Mouse (Mus musculus) induced T-regulatory cell, adult 2 months (primary cell): Measurements from ENCODE around the gene Tigar.

Experiments used
- DNase-seq: peaks from one replicate; pipeline ENCODE4 v3.0.0-alpha.2; 2012; ENCODE audit warnings: low read depth

Tigar gene

DNA sequence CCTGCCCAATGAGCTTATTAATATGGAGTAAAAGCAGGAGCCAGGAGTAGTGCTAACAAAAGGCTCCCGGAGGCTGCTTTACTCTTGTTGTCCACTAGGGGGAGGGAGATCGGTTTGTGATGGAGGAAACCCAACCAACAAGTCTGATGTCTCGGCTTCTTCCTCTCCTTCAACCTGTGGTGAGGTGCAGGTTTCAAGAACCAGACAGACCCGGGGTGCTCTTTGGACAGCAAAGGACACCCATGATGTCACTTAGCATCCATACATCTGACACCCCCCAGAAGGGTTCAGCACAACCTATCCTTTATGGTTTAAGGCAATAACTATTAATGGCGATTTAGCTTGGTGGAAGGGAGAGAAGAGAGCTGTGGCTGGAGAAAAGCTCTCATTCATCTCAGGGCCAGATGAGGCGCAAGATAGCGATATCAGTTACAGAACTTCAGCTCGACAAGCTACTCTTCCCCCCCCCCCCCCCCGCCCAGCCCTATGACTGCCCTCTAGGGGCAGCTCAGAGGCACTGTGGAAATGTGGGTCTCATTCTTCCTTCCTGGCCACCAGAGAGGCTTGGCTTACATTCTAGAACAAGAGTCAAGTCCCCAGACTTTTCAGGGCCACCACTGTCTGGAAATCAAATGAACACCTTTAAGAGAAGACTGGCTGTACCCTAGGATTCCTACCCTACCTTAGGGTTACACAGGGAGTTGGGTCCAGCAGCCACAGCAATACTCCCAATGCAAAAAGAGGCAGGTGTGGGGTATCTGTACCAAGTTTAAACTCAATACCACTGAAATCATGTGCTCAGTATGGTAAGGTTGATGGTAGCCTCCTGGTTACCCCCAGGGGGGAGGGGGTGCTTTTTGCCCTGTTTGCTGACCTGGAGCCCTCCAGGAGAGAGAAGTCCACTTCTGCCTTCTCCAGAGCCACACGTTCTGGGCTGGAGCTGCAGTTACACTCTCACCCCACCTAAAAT, 33.1 kb upstream of the Tigar start:
- DNase-seq, result peak; percentile 91

DNA sequence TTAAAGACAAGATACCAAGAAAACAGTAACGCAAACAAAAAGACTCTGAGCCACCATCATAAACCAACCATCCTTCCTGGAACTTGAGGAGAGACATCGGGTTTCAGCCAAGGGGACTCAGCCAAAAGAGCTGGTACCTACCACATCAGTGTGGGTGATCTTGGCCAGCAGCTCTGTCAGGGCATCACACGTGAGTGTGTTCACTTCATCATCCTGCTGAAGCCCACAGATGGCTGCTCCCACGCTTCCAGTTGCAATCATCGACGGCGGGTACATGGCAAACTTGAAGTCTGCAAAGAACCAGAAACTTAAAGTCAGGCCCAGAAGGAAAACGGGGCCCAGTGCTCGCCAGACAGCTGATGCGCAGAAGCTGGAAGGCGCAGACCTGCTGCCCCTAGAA, 29.6 kb upstream of the Tigar start:
- DNase-seq, result no peak

DNA sequence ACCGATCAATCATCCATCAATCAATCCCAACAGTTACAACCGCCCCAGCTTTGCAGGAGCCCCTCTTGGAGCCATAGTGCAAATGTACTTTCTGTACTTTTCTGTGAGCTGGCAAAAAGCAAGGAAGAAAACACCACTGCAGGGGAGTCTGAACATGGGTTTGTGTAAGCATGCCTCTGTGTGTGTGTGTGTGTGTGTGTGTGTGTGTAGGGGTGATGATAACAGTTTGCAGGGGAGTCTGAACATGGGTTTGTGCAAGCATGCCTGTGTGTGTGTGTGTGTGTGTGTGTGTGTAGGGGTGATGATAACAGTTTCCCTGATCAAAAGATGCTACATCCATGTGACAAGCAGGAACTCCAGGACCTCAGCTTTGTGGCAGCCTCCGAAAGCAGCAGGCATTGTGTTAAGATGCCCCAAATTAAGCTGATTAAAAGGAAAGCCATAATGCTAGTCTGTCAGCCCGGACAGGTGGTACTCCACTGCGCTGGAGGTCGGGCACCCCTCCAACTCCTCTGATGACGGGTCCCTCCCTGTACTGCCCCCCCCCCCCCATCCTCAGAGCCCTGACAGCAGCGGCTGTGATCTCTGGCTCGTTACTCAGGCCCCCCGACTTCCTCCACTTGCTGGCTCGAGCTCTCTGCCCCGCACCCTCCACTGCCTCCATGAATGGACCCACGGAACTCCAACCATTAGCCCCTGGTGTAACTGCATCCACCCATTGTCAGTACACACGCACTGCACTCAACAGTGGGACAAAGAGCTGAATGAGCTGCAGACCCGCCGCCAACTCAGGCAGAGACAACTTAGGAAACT, 24.3 kb upstream of the Tigar start:
- no peak for DNase-seq

DNA sequence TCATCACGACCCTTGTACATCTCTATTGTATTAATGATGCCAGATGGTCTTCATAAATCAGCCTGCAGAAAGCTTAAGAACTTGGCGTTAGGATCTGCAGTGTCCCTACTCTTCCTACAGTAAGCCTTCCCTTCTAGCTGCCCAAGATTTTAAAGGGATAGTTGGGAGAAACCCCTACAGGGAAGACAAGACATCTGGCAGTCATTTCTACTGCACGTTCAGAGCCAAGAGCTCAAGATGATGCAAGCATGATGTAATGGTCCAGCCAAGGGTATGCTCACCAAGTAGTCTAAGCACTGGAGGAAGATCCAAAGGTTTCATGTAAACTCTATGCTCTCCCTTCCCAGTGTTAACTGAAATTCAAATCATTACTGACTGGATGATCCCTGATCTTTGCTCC, 23.4 kb upstream of the Tigar start:
- DNase-seq, result no peak

DNA sequence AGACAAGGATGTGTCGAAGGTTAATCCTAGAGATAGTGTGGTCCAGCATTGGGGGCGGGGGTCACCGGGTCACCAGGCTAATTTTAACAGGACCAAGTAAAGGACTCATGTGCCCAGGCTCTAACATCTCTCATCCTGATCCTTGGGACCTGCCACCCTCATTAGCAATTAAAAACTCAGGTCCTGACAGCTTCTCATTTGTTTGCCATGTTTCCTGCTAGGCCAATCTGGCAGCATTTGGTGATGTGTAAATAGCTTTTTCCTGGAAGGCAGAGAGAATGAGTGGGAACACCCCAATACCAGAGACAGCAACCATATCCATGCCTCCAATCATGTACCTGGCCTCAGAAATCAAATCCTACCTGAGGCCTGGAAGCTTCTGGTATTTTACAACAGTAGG, 22.6 kb upstream of the Tigar start:
- no peak for DNase-seq

DNA sequence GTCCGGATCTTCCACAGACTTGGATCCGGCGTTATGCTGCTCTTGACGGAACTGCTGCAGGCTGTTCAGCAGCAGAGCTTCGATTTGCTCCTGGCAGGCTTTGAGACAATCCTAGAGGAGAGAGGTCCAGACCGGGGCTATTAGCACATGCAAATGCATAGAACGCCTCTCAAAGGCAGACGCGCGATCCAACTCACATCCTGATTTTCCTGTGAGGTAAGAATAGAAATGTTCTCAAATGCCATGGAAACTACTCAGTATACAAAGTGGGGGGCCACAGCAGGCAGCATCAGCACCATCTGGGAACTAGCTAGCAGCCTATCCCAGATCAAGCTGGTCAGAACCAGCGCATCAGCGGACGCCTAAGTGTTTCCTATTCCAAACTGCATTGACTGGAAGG, 21.0 kb upstream of the Tigar start:
- DNase-seq, result no peak

DNA sequence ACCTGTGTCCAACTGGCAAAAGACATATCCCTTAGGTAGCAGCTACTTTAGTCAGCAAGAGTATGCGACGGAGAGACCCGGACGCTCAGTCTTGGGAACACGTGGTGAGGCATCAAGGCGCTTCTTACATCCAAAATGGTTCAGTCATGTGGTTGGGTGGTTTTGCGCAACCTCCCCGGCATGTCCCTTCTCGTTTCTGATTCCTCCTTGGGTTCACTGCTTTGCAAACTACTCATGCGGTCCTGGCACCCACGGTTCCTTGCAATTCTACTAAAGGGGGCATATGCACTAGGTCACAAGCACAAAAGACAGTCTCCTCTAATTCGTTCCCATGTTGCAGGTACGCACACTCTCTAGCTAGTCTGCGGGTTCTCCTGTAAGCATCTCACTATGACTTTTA, 20.3 kb upstream of the Tigar start:
- no peak for DNase-seq

DNA sequence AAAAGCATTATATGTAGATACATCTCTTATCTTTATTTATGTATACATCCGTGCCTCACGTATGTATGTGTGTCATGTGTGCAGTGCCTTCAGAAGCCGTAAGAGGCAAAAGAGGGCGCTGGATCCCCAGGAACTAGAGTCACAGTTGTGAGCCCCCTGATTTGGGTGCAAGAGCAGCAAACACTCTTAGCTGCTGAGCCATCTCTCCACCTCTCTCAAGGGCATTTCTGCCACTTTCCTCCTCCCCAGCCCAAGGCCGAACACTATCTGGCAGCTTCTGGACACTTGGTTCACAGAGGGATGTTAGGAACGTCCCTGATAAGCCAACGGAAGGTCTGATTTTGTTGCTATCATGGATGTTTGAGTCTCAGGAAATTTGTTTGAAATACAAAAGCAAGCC, 14.1 kb upstream of the Tigar start:
- no peak for DNase-seq

DNA sequence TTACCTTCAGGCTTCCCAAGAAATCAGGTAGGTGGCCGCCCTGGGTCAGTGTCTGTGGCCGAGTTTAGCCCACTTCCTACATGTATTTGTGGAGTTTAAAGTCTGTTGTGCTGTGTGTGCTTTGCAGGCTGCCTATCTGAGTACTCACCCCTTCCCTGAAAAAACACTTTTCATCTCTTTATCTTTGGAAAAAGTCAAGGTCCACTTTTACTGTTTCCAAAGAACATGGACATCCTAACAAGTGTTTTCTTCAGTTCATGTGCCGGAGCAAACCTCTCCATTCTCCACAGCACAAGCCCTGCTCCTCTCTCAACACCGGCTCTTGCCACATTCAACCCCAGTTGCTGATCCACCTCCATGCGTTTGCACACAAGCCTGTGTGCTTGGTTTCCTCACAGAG, 13.6 kb upstream of the Tigar start:
- no peak for DNase-seq

DNA sequence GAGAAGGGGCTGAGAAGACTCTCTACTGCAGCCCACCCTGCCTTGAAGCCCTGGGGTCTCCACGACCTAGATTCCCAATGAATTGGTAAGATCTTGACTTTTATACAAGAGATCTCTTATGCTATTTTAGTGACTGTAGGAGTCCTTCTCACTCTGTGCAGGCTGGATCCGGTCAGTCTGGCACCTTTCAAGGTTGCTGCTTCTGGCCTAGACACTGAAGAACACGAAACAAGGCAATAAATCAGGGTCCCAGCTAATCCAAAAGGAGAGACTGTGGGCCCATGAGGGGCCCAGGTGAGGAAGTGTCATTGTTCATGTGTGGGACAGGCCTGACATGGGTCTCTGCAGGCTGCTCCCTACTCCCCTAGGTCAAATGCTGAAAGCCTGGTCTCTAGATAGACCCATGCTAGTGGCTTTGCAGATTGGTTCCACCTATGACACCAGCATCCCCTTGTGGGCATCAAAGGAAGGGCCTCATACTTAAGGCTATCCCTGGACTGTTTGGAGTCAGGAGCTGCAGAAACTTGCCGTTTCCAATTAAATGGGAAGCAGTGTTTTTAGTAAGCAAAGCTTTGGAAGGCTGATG, 13.0 kb upstream of the Tigar start:
- DNase-seq, result peak; percentile 53

DNA sequence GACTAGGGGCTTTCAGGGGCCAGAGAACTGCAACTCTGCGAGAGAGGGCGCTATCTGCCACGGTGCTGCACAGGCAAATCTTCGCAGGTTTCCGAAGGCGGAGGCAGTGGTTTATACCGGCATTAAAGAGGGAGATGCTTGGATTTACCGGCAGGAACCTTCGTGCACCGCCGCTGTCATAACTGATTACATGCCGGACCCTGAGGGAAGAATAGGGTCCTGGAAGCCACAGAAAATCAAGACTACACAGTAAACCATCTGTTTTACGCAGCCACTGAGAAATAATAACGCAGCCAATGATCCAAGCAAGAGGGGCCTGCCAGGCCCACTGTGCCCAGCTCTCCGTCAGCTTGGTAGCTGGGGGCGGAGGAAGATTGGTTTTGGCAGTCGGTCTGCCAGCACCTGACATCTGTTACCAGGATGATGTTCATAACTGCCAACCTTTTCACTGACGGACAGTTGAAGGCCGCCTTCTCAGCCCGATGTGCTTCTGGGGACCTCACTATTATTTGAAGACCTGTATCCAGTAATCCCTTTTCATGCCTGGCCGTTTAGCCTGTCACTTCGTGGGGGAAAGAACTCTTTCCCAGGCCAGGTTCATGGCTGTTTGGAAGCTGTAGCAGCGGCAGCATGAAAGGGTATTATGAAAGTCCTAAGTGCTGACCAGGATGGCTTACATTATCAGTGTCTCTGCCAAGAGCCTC, 5.5 kb upstream of the Tigar start:
- DNase-seq, result no peak

DNA sequence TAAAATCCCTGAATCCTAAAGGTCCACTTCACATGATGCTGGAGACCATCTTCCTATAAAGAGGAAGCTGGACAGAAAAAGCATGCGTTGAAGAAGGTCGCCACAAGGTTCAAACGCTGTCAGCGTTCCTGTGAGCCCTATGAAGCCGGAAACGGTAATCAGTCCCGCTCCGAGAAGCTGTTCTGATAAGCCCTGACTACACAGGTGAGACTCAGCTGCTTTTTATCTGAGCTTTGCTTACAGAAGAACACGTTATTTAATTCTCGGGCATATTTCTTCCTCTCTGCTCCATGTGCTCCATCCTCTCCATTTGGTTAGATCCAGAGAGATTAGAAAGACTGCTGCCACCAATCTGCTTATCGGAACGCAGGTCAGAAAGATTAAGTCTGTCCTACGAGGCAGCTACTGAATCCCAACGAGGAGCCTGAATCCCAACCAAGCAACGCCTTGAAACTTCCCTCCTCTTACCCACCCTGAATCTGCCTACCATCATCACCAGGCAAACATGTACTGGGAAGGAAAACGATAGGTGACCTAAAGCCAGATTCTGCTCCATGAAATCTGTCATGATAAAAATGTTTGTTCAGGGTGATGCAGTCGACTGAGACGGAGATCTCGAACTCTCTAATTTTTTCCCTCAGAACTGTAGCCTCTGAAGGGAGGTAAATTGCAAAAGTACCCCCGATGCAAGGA, 843 bp downstream of the Tigar start:
- DNase-seq, result peak; percentile 46

DNA sequence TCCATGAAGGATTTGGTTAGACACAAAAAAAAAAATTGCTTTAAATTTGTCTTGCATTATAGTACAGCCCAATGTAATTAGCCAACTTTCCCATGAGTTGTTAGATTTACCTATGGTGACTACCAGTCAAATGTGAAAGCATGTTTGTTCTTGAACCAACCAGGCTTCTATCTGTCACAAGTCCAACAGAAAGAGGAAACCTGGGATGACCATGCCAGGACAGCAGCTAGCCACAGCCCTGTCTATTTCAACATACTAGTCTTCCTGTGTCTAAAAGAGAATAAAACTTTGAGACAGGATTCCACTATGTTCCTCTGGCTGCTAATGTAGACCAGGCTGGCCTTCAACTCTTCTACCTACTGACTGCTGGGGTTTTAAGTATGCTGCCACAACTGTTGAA, 1.9 kb downstream of the Tigar start:
- DNase-seq, result no peak

DNA sequence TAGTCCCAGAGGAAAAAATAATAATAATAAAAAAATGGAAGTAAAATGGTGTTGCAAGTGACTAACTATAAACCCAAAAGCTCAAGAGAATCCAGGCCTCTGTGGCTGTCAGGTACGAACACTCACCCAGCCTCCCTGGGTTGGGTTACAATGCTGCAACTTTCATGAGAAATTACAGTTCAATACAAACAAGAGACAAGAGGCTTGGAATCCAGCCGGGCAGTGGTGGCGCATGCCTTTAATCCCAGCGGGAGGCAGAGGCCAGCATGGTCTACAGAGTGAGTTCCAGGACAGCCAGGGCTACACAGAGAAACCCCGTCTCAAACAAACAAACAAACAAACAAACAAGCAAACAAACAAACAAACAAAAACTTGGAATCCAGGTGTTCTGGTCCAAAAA, 2.6 kb downstream of the Tigar start:
- DNase-seq, result no peak

DNA sequence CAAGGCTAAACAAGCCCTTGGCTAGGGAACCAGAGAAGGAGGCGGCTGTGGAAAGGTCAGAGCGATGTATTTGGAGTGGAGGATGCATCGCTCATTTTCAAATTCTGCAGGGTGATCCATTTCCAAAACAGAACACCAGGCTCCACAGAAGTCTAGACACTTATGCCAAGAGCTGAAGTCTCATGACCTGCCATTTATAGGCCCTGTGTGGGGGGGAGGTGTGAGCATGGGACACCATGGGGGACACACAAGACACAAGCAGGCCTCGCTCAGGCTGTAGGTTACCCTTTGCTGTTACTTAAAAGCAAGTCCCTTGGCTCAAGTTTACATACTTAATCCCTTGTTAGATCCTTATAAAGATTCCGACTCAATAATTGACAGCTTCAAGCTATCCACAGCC, 3.2 kb downstream of the Tigar start:
- no peak for DNase-seq

DNA sequence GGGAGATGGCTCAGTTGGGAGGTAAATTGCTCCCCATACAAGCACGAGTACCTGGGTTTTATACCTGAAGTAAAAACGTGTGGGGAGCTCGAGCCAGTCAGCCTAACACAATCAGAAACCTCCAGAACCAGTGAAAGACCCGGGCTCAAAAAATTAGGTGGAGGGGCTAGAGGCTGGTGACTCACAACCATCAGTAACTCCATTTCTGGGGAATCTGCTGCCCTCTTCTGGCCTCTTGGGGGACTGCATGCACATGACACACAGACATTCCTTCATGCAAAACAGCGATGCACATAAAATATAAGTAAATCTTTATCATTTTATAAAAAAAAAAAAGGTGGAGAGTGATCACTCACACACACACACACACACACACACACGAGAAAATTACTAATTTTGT, 4.2 kb downstream of the Tigar start:
- peak; percentile 75 for DNase-seq

DNA sequence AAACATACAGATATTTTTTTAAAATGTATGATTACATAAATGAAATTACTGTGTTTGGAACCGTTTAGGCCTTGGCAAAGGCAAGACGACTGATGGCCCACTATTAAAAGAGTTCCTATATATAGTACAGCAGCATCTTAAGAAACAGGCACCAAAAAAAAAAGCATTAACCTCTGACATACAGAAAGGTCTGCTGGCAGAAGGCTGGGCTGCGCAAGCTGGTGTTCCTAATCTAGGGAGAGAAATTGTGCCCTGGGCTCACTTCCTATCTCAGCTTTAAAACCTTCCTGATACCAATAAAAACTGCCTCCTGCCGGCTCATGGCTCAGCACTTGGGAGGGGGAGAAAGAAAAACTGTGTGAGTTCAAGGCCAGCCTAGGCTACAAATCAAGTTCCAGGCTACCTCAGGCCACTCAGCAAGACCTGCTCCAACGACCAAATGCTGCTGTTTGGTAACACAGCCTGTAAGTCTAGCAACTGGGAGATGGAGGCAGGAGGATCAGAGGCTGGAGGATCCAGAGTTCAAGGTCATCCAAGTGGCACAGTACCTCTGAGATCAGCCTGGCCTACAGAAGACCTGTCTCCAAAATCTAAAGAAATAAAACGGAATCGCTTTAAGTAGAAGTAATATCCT, 4.8 kb downstream of the Tigar start:
- DNase-seq, result no peak

DNA sequence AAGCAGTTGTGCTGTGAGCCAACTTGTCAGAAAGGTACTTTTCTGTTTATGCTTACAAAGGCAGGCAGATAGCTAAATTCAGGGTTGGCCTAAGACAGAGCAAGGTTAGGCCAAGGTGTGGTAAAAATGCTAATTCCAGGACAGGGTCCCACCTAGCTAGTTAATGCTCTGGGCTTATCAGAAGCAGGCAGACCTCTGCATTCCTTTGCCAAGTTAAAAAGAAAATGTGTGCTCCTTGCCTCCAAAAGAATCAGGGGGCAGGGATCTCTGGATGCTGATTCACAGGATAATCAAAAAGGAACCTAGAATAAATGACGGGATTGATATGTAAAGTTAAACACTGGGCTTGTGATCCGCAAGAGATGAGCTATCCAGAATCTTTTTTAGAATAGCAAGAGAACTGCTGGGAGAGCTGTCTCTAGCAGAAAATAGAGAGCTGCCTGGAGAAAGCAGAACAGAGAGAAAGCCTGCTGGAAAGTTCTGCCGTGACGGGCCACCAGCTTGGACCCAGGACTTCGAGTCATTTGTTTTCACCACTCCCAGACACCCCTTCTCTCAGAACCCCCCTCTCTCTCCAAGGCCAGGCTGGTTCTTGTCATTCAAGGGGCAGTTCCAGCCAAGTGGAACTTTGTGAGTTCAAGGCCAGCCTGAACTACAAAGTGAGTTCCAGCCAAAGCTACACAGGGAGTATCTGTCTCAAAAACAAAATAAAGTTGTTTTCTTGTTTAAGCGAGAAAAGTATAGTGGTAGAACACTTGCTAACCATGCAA, 5.7 kb downstream of the Tigar start:
- no peak for DNase-seq

DNA sequence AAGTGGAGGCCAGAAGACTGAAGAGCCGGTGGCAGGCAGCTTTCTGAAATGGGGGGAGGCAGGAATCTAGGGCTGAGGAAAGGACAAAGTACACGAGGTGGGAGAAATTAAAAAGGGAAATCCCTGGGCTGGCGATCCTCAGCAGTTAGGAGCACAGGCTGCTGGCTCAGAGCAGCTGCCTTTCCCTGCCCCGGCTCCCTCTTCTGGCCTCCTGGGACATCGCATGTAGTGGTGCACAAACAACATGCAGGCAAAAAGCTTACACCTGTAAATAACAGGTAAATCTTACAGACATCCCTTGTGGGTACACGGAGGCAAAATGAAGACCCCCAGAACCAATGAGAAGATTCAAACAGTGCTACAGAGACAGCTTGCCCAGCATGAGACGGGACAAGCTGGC, 14.8 kb downstream of the Tigar start:
- DNase-seq, result peak; percentile 30

DNA sequence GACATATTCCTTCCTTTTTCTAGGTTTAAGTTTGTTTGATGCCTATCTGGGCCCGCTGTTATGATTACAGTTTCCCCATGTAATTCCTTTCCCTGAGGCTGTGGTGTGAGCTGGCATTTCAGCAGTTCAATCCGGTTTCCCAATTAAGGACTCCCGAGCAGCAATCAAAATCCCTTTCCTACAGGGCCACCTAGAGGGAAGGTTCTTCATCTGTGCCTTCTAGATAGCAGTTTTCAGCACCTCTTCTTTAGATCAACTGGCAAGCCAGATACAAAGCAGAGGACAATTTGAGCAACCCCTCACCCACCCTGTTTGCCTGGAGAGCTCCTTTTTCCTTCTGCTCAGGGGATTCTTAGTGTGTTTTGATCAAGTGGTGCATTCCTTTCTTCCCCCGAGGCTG, 22.6 kb downstream of the Tigar start:
- no peak for DNase-seq
